Mouse (Mus musculus): ENCODE results near the gene Vps45.
"Not testable (repeated sequence)": the region's sequence is repeated elsewhere in the genome, so short reads cannot be mapped to it uniquely, and the experiment has no call there.

Gene Vps45

DNA sequence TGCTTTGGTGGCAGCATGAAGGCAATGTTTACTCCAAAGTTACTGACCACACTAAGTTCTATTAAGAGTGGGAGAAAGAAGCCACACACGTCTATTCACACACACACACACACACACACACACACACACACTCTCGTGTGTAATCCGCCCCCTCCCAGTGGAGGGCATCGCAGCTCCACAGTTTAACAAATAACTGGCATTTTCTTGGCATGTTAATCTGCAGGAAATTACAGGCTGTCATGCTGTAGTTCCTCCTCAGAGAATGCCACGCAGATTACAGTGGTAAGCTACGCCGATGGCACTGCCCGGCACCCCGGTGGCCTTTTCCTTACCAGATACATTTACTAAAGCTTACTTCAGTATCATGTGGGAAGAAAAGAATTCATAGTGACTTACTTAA is 80.0 kb downstream of the Vps45 start:
- CTCF ChIA-PET: interaction anchor here (0.7 to 1.4 kb wide), 2 partner anchors 12 to 43 kb away, joined by 3 to 11 read pairs; no protein-coding TSS in a partner anchor

- CTCF ChIA-PET: interaction anchor here (0.7 to 1.4 kb wide), 3 partner anchors 11 to 43 kb away, joined by 3 to 11 read pairs (median 3); no protein-coding TSS in a partner anchor
Measured at GRCm38 (mm10) chr3:95977587-95977986, 80.7 kb downstream of the Vps45 start.

GRCm38 (mm10) chr3:95977079-95977478 is 81.2 kb downstream of the Vps45 start:
- CTCF ChIA-PET: interaction anchor here (0.6 to 0.7 kb wide), 3 partner anchors 17 to 714 kb away, joined by 3 to 12 read pairs (median 5); no protein-coding TSS in a partner anchor

DNA sequence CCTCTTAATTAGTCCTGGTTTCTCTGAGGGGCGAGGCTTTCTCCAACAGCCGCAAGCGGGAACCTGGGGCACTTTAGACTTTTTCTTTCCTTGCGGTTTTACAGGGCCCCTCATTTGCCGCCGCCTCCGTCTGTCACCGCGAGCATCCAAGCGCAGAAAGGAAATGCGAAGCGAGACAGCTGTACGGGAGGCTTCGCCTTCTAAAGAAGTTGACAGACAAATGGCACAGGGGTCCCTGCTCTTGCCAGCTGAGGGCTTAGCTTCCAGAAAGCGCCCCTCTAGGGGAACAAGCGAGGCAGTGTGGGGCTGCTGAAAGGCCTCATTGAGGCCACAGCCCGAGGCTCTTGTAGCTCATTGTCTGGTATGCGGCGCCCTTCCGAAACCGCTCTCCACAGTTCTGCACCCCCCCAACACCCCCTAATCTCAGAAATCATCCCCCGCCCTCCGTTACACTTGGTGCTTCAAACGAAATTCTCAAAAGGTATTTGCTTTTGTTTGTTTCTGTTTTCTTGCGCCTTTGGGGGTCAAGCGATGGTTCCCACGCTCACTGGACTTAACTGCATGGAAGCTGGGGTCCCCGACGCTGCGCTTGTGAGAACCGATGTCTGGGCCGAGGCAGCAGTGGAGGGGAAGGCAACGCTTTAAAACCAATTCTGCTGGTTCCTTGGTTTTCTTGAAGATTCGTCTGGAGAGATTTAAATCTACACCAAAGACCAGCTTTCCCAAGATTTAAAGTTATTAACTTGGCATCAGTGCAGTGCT is 85.2 kb downstream of the Vps45 start:
- CTCF ChIA-PET: interaction anchor here (0.6 to 1.9 kb wide), 4 partner anchors 14 to 299 kb away, joined by 3 to 7 read pairs (median 6); no protein-coding TSS in a partner anchor

- CTCF ChIA-PET: interaction anchor here (0.8 to 1.9 kb wide), 2 partner anchors 15 to 295 kb away, joined by 3 to 7 read pairs; no protein-coding TSS in a partner anchor
Measured at GRCm38 (mm10) chr3:95972251-95972872, 85.9 kb downstream of the Vps45 start.

GRCm38 (mm10) chr3:95970661-95971060 is 87.6 kb downstream of the Vps45 start:
- CTCF ChIA-PET: not testable (repeated sequence)

GRCm38 (mm10) chr3:95969277-95969676 is 89.0 kb downstream of the Vps45 start:
- CTCF ChIA-PET: interaction anchor here (0.7 to 0.8 kb wide), 3 partner anchors 16 to 35 kb away, joined by 3 to 5 read pairs (median 3); no protein-coding TSS in a partner anchor

DNA sequence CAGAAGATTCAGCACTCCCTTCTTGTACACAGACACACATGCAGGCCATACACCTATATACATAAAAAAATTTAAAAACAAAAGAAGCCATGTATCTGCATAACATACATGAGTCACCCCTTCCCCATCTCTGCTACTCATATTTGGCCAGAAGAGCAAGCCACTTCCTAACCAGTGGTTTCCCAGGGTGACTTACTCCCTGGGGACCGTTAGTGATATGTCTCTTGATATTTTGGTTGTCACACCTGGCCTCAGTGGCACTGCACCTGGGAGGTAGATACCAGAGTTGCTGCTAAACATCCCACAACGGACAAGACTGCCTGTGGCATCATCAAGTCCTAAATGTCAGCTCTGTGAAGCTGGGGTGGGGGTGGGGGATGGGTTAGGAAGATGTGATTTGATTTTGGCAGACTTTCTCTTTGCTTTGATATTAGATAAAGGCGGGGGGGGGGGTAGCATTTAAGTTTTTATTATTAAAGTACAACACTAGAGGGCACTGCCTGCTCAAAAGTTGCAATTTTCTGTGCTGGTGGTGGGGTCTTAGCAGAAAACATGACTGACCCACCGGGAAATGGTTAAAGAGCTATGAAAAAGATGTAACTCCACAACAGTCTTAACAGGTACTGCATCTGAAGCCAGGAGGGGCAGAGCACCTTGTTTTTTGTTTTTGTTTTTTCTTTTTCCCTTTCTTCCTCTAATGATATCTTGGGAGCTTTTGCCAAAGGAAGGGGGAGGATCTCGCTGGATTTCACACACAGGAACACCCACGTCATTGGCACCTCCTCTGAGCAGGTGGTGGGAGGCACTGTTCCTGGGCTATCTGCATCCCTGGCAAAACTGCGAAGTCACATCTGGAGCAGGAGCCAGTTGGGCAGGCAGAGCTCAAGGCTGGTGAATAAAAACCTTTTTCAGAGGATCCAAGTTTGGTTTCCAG is 92.5 kb downstream of the Vps45 start:
- CTCF ChIA-PET: interaction anchor here (0.5 to 1.4 kb wide), 13 partner anchors 10 to 653 kb away, joined by 3 to 17 read pairs (median 4); no protein-coding TSS in a partner anchor

- CTCF ChIA-PET: interaction anchor here (0.9 to 1.1 kb wide), 3 partner anchors 56 to 95 kb away, joined by 3 read pairs; partner anchors contain the start of gene Vps45
Measured at GRCm38 (mm10) chr3:95963681-95964080, 94.6 kb downstream of the Vps45 start.

GRCm38 (mm10) chr3:95963230-95963629 is 95.0 kb downstream of the Vps45 start:
- CTCF ChIA-PET: interaction anchor here (0.6 to 1.1 kb wide), 5 partner anchors 48 to 109 kb away, joined by 3 read pairs; partner anchors contain the start of gene Vps45

DNA sequence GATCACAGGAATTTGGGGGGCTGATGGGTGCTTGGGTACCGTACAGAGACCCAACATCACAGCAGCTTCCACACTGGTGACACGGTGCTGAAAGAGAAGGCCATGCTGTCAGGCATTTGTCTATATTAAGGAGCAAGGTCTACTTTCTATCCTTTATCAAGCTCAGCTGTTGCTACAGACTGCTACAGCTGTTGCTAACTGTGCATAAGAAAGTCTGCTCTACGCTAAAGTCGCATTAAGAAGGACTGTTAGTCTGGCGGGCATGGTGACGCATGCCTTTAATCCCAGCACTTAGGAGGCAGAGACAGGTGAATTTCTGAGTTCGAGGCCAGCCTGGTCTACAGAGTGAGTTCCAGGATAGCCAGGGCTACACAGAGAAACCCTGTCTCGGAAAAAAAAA is 96.1 kb downstream of the Vps45 start:
- CTCF ChIA-PET: not testable (repeated sequence)

- CTCF ChIA-PET: interaction anchor here (0.6 to 1.2 kb wide), 3 partner anchors 18 to 22 kb away, joined by 3 to 12 read pairs (median 3); no protein-coding TSS in a partner anchor
Measured at GRCm38 (mm10) chr3:95959807-95960206, 98.5 kb downstream of the Vps45 start.

- CTCF ChIA-PET: interaction anchor here (0.6 to 1.2 kb wide), 3 partner anchors 17 to 21 kb away, joined by 3 to 12 read pairs (median 3); no protein-coding TSS in a partner anchor
Measured at GRCm38 (mm10) chr3:95959082-95959481, 99.2 kb downstream of the Vps45 start.

- CTCF ChIA-PET: interaction anchor here (0.5 to 0.7 kb wide), 4 partner anchors 17 to 52 kb away, joined by 3 to 7 read pairs (median 4); no protein-coding TSS in a partner anchor
Measured at GRCm38 (mm10) chr3:95957359-95958148, 100.7 kb downstream of the Vps45 start.

- CTCF ChIA-PET: interaction anchor here (1.5 kb wide), 1 partner anchor 11 kb away, joined by 9 read pairs; no protein-coding TSS in a partner anchor
Measured at GRCm38 (mm10) chr3:95955318-95955717, 102.9 kb downstream of the Vps45 start.

DNA sequence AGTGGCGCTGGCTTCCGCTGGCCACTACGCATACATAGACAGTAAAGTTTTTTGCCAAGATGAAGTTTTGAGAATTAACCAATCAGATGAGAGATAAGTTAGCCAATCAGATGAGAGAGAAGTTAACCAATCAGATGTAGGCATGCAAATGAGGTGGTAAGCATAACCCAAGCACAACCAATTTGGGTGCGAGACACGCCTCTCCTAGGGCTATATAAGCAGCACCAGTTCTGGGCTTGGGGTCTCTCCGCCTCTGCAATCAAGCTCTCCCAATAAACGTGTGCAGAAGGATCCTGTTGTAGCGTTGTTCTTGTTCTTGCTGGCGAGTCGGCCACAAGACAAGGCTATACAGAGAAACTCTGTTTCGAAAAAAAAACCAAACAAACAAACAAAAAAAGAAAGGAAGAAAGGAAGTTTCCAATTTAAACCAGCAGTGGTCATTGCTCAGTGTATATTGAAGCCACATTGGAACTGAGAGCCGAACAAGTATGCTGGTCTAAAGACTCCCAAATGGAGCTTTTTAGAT is 103.6 kb downstream of the Vps45 start:
- CTCF ChIA-PET: interaction anchor here (0.7 to 1.5 kb wide), 2 partner anchors 11 to 25 kb away, joined by 4 to 9 read pairs; no protein-coding TSS in a partner anchor

GRCm38 (mm10) chr3:95953522-95953921 is 104.7 kb downstream of the Vps45 start:
- CTCF ChIA-PET: interaction anchor here (0.6 kb wide), 1 partner anchor 198 kb away, joined by 3 read pairs; no protein-coding TSS in a partner anchor

DNA sequence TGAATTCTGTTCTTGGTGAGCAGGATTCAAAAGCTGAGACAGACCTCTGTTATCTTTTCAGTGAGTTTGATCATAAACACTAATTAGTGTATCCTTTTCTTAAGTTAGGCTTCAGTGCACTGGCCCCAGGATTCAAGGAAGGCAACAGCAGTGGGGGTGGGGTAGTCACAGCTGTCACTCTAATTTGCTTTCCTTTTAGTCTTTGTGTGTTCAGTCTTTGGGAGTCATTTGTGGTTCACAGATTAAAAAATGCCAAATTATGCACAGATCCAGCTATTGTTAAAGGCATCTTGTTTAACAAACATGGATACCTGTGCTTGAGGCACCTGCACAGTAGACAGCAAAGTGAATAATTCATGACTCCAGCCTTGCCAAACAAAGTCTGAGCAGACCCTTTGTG is 105.2 kb downstream of the Vps45 start:
- CTCF ChIA-PET: interaction anchor here (0.6 to 0.9 kb wide), 2 partner anchors 16 to 198 kb away, joined by 3 read pairs; no protein-coding TSS in a partner anchor

- CTCF ChIA-PET: interaction anchor here (0.8 kb wide), 1 partner anchor 69 kb away, joined by 3 read pairs; no protein-coding TSS in a partner anchor
Measured at GRCm38 (mm10) chr3:95951566-95951965, 106.7 kb downstream of the Vps45 start.
